Mouse (Mus musculus) forebrain, embryonic 13.5 days (tissue): ENCODE measurements around the gene Pdzk1. TPM values are rescaled to one million over a fixed set of nuclear protein-coding genes. Genes with fewer than 3 reads are reported as not detected.

Experiments used
- ATAC-seq: fragments of 200-750 bp; cut with Nextera tagmentation; 2 replicates; pipeline ENCODE4 v1.8.0; 2017
- H3K27ac ChIP-seq: fragments of 300-500 bp; sonication (generic); 2 replicates; pipeline ENCODE4 v1.5.1; 2015; ENCODE audit warnings: inconsistent platforms, mild to moderate bottlenecking, moderate library complexity
- H3K27me3 ChIP-seq: fragments of 300-500 bp; sonication (generic); 2 replicates; pipeline ENCODE4 v1.6.1; 2015; ENCODE audit warnings: mild to moderate bottlenecking, inconsistent platforms
- H3K36me3 ChIP-seq: fragments of 300-500 bp; sonication (generic); 2 replicates; pipeline ENCODE4 v1.6.1; 2015; ENCODE audit warnings: mild to moderate bottlenecking, inconsistent platforms; ENCODE audit not compliant: poor library complexity, severe bottlenecking
- H3K4me1 ChIP-seq: fragments of 300-500 bp; sonication (generic); 2 replicates; pipeline ENCODE4 v1.6.1; 2015; ENCODE audit warnings: inconsistent platforms
- H3K4me2 ChIP-seq: fragments of 300-500 bp; sonication (generic); 2 replicates; pipeline ENCODE4 v1.6.1; 2015; ENCODE audit warnings: inconsistent platforms, mild to moderate bottlenecking, moderate library complexity
- H3K4me3 ChIP-seq: fragments of 300-500 bp; sonication (generic); 2 replicates; pipeline ENCODE4 v1.5.1; 2015; ENCODE audit warnings: mild to moderate bottlenecking, inconsistent platforms
- H3K9ac ChIP-seq: fragments of 300-500 bp; sonication (generic); 2 replicates; pipeline ENCODE4 v1.6.1; 2015; ENCODE audit warnings: mild to moderate bottlenecking, inconsistent platforms
- H3K9me3 ChIP-seq: fragments of 300-500 bp; sonication (generic); replicated peaks from 2 replicates; pipeline ENCODE4 v1.6.1; 2016; ENCODE audit warnings: inconsistent platforms
- WGBS: fragments of 180-500 bp; shearing (Covaris S2); methylation state at CpG from one replicate; pipeline ENCODE4 v1.1.7; 2015; 5-methylcytosine and 5-hydroxymethylcytosine counted together
- polyA plus RNA-seq: library from polyadenylated mRNA; unstranded; fragments of >200 nt; fragmentation: Nextera tagmentation; extraction: Ambion mirVana; gene quantifications from 2 replicates; pipeline ENCODE4 v1.2.1, GENCODE M21; 2015

Pdzk1 gene
- polyA plus RNA-seq, 1 experiment from 2014 or later: not detected

DNA sequence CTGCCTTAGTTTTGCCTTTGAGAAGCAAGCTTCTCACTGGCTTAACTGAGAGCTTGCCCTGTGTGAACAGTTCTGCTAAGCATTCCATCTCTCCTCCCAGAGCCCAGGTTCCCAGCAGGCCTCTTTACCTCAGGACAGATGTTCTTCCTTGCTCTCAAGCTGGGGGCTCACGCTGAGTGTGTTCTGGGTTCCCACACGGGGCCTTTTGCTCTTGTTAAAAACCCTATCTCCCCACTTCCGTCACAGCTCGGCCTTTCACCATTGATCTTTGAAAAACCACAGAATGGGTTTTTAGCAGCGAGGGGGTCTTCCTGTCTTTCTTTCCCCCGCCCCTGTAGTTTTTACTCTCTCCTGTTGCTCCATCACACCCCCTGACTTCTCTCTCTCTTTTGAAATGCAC is 14.7 kb upstream of the Pdzk1 start:
- no peak overlapping the region for H3K4me2 ChIP-seq
- no peak overlapping the region for H3K27ac ChIP-seq
- ATAC-seq: no peak
- H3K4me1 ChIP-seq: peaks cover 4% of the 10 kb centered on the region; the same call in 1 of the 2 replicates
- H3K4me3 ChIP-seq: no peak overlapping the region
- H3K27me3 ChIP-seq: no peaks in the 10 kb centered on the region
- H3K9ac ChIP-seq: no peak overlapping the region
- WGBS: 62% methylated on average over 6 of the region's 6 CpGs
- 0 out of 2 replicates have a peak, but pooled peaks cover 4% of the 10 kb centered on the region for H3K9me3 ChIP-seq
- no peaks in the 10 kb centered on the region for H3K36me3 ChIP-seq

- H3K9me3 ChIP-seq: 0 out of 2 replicates have a peak, but pooled peaks cover 4% of the 10 kb centered on the region
- H3K4me2 ChIP-seq: no peak overlapping the region
- no peak overlapping the region for H3K4me3 ChIP-seq
- H3K4me1 ChIP-seq: no peaks in the 10 kb centered on the region
- no peak overlapping the region for H3K27ac ChIP-seq
- no peaks in the 10 kb centered on the region for H3K36me3 ChIP-seq
- 89% methylated on average over 6 of the region's 6 CpGs for WGBS
- ATAC-seq: no peak
- no peaks in the 10 kb centered on the region for H3K27me3 ChIP-seq
- H3K9ac ChIP-seq: no peak overlapping the region
Observed at GRCm38 (mm10) chr3:96820116-96820915, 8.8 kb upstream of the Pdzk1 start.

- WGBS: 87% methylated on average over 4 of the region's 4 CpGs
- ATAC-seq: no peak
- Histone ChIP-seq H3K9ac (no peak overlapping the region), H3K36me3 (no peaks in the 10 kb centered on the region), H3K4me2 (no peak overlapping the region), H3K4me3 (no peak overlapping the region), H3K27ac (no peak overlapping the region), H3K9me3 (0 out of 2 replicates have a peak, but pooled peaks cover 4% of the 10 kb centered on the region), H3K27me3 (no peaks in the 10 kb centered on the region), H3K4me1 (no peaks in the 10 kb centered on the region)
Observed at GRCm38 (mm10) chr3:96821581-96821980, 7.5 kb upstream of the Pdzk1 start.

DNA sequence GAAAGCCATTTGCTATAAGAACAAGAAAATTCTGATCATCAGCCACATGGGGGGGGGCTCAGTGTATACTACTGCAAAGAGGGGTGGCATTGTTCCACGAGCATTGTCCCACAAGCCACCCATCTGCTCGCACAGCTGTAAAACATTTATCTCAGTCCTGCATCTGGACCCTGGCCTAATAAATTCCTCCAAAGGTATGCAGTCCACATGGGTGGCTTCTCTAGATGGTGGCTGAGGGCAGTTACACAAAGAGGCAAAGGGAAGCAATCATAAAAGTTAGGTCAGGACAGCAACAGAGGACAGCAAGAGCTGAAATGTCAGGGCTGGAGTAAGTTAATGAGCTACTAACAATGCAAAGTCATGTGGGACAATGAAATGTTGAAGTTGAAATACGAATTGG is 5.4 kb upstream of the Pdzk1 start:
- H3K27me3 ChIP-seq: no peaks in the 10 kb centered on the region
- peaks cover 7% of the 10 kb centered on the region for H3K4me1 ChIP-seq
- no peak overlapping the region for H3K27ac ChIP-seq
- ATAC-seq: no peak
- no peak overlapping the region for H3K4me2 ChIP-seq
- 77% methylated on average over 3 of the region's 3 CpGs for WGBS
- no peaks in the 10 kb centered on the region for H3K9me3 ChIP-seq
- no peaks in the 10 kb centered on the region for H3K36me3 ChIP-seq
- H3K4me3 ChIP-seq: no peak overlapping the region
- H3K9ac ChIP-seq: no peak overlapping the region

GRCm38 (mm10) chr3:96824614-96825013 is 4.5 kb upstream of the Pdzk1 start:
- WGBS: 72% methylated on average over 12 of the region's 12 CpGs

GRCm38 (mm10) chr3:96825261-96825660 is 3.8 kb upstream of the Pdzk1 start:
- Histone ChIP-seq H3K27ac (no peak overlapping the region), H3K9ac (no peak overlapping the region), H3K27me3 (no peaks in the 10 kb centered on the region), H3K9me3 (no peaks in the 10 kb centered on the region), H3K4me3 (no peak overlapping the region), H3K36me3 (no peaks in the 10 kb centered on the region), H3K4me2 (no peak overlapping the region), H3K4me1 (peaks cover 11% of the 10 kb centered on the region)
- no peak for ATAC-seq
- WGBS: 35% methylated on average over 11 of the region's 11 CpGs

More at GRCm38 (mm10) chr3:96824614-96825013, 4.5 kb upstream of the Pdzk1 start:
- no peaks in the 10 kb centered on the region for H3K27me3 ChIP-seq
- H3K9ac ChIP-seq: no peak overlapping the region
- no peak overlapping the region for H3K4me2 ChIP-seq
- H3K4me1 ChIP-seq: peaks cover 11% of the 10 kb centered on the region
- no peaks in the 10 kb centered on the region for H3K36me3 ChIP-seq
- no peak overlapping the region for H3K27ac ChIP-seq
- H3K9me3 ChIP-seq: no peaks in the 10 kb centered on the region
- no peak overlapping the region for H3K4me3 ChIP-seq
- ATAC-seq: no peak

DNA sequence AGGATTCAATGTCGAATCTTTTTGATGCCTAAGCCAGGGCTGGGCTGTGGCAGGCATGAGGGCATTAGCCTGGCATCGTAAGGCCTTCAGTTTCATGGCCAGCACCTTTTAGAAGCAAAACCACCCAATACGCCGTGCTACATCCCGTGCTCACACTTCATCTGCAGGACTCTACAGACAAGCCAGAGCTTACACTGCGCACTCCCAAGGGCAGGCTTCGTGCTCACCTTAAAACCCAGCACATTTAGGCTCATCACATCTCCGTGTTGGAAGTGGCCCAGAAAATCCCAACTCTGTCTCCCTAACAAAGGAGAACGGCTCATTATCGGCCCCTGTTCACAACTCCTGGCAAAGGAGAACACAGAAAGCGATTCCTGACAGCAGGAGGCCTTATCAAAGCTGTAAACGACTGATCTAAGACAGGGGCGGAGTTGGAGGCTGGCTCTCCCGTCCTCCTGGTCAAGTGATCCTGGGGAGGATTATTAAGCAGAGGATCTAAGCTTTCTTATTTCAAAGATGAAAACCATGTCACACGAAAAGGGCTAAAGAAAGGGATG is 698 bp upstream of the Pdzk1 start:
- H3K9me3 ChIP-seq: no peaks in the 10 kb centered on the region
- WGBS: 26% methylated on average over 15 of the region's 15 CpGs
- H3K36me3 ChIP-seq: no peaks in the 10 kb centered on the region
- H3K4me1 ChIP-seq: peaks cover 11% of the 10 kb centered on the region
- H3K9ac ChIP-seq: no peak overlapping the region; the same call in 1 of the 2 replicates
- peak overlapping the region; percentile 32 for H3K4me2 ChIP-seq
- ATAC-seq: peak; percentile 74
- H3K27ac ChIP-seq: no peak overlapping the region
- H3K4me3 ChIP-seq: no peak overlapping the region
- no peaks in the 10 kb centered on the region for H3K27me3 ChIP-seq

DNA sequence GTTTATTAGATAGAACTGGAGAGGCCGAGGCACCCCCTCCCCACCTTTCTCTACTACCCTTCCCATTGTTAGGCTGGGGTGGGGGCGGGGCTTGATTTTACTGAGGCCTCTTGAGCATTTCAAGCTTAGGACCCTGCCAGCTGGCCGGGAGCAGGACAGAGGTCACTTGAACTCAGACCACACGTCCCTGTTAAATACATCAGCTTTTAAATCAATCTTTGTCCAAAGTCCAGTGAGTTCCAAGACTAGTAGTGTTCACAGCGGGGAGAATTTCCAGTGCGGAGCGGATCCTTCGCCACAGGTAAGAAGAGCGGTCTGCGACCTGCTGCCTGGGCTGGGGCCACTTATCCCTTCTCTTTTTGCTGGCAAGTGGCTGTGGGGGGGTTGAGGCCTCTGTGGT is 772 bp downstream of the Pdzk1 start:
- Histone ChIP-seq H3K9me3 (no peaks in the 10 kb centered on the region), H3K27me3 (no peaks in the 10 kb centered on the region), H3K4me1 (peaks cover 11% of the 10 kb centered on the region), H3K36me3 (no peaks in the 10 kb centered on the region), H3K27ac (no peak overlapping the region), H3K4me2 (no peak overlapping the region), H3K9ac (no peak overlapping the region), H3K4me3 (no peak overlapping the region)
- ATAC-seq: no peak
- 78% methylated on average over 10 of the region's 10 CpGs for WGBS

- H3K4me1 ChIP-seq: peaks cover 11% of the 10 kb centered on the region
- H3K27ac ChIP-seq: no peak overlapping the region
- no peak overlapping the region for H3K4me3 ChIP-seq
- no peaks in the 10 kb centered on the region for H3K36me3 ChIP-seq
- no peak overlapping the region for H3K4me2 ChIP-seq
- ATAC-seq: no peak
- 36% methylated on average over 5 of the region's 5 CpGs for WGBS
- no peaks in the 10 kb centered on the region for H3K9me3 ChIP-seq
- no peak overlapping the region for H3K9ac ChIP-seq
- H3K27me3 ChIP-seq: no peaks in the 10 kb centered on the region
Observed at GRCm38 (mm10) chr3:96832930-96833329, 3.8 kb downstream of the Pdzk1 start.

DNA sequence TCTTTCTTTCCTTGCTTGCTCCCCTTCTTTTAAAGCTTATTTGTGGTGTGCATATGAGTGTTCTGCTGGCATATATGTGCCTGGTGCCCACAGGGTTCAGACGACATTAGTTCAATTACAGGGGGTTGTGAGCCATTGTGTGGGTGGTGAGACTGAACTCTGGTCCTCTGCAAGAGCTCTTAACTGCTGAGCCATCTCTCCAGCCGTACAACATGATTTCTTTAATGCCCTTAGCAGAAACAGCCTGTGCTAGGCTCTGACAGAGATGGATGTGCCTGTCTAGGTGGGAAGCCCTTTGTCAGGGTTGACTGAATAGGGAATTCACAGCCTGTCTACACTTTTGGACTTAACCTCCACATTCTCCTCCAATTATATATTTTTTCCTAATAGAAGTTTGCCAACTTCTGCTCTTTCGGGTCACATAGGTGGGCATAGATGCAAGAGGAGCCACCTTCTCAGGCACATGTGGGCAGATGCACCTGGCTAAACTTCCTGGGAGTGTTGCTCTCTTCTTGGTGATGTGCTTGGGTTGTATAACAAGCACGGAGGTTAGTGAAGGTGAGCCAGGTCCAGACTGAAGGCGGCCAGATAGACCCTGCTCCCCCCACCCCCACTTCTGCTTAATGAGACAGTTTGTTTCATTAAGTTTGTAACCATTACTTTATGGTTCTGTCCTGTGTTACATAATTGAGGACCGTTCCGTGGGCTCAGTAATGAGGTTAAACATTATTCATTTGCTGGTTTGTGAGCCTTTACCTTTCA is 5.7 kb downstream of the Pdzk1 start:
- Histone ChIP-seq H3K4me2 (no peak overlapping the region), H3K36me3 (no peaks in the 10 kb centered on the region), H3K4me1 (no peaks in the 10 kb centered on the region), H3K4me3 (no peak overlapping the region), H3K9ac (no peak overlapping the region), H3K27ac (no peak overlapping the region), H3K9me3 (no peaks in the 10 kb centered on the region), H3K27me3 (no peaks in the 10 kb centered on the region)
- ATAC-seq: no peak
- WGBS: 85% methylated on average over 7 of the region's 7 CpGs

- H3K27me3 ChIP-seq: no peaks in the 10 kb centered on the region
- H3K9ac ChIP-seq: no peak overlapping the region
- H3K27ac ChIP-seq: no peak overlapping the region
- WGBS: 73% methylated on average over 2 of the region's 2 CpGs
- H3K36me3 ChIP-seq: no peaks in the 10 kb centered on the region
- H3K4me2 ChIP-seq: no peak overlapping the region
- ATAC-seq: no peak
- no peaks in the 10 kb centered on the region for H3K4me1 ChIP-seq
- no peaks in the 10 kb centered on the region for H3K9me3 ChIP-seq
- H3K4me3 ChIP-seq: no peak overlapping the region
Observed at GRCm38 (mm10) chr3:96836414-96836813, 7.3 kb downstream of the Pdzk1 start.

GRCm38 (mm10) chr3:96838996-96839645 is 10.0 kb downstream of the Pdzk1 start:
- Histone ChIP-seq H3K36me3 (no peaks in the 10 kb centered on the region), H3K27me3 (no peaks in the 10 kb centered on the region), H3K27ac (no peak overlapping the region), H3K9me3 (no peaks in the 10 kb centered on the region), H3K9ac (no peak overlapping the region), H3K4me2 (no peak overlapping the region), H3K4me3 (no peak overlapping the region), H3K4me1 (no peaks in the 10 kb centered on the region)
- WGBS: 84% methylated on average over 7 of the region's 7 CpGs
- ATAC-seq: no peak
